Mouse (Mus musculus) CD4-positive, CD25-positive, alpha-beta regulatory T cell, adult 4 months (primary cell): ENCODE measurements around the gene Slc25a20. TPM values are rescaled to one million over a fixed set of nuclear protein-coding genes. Genes with fewer than 3 reads are reported as not detected.

Experiments used
- polyA plus RNA-seq, 2 experiments: library from polyadenylated mRNA; unstranded; fragments of 100-300 nt; shearing (Covaris generic); gene quantifications; one replicate each; pipeline ENCODE4 v1.2.1; 2017

Slc25a20 gene
- polyA plus RNA-seq, 2 experiments from 2014 or later: 40.4 to 61.1 TPM

Other genes starting within 250 kb of the Slc25a20 start
- gene Ccdc36, start 233.6 kb upstream of the Slc25a20 start, polyA plus RNA-seq: under 1 TPM in 1 of 2 experiments, not detected in 1; 0.11 TPM
- not detected for gene BC048562, start 225.6 kb upstream of the Slc25a20 start, polyA plus RNA-seq
- 10 to 100 TPM; 29.9 to 39.2 TPM for gene Ccdc71, start 201.6 kb upstream of the Slc25a20 start, polyA plus RNA-seq
- 1 to 10 TPM; 1.6 to 2.2 TPM for gene Klhdc8b, start 200.5 kb upstream of the Slc25a20 start, polyA plus RNA-seq
- under 1 TPM; 0.10 to 0.13 TPM for gene Lamb2, start 182.4 kb upstream of the Slc25a20 start, polyA plus RNA-seq
- 10 to 100 TPM; 15.1 to 16.6 TPM for gene Usp19, start 171.5 kb upstream of the Slc25a20 start, polyA plus RNA-seq
- gene Qars, start 154.4 kb upstream of the Slc25a20 start, polyA plus RNA-seq: 100 to 1,000 TPM; 132 to 223 TPM
- gene Qrich1, start 145.3 kb upstream of the Slc25a20 start, polyA plus RNA-seq: 10 to 100 TPM; 77.2 to 91.3 TPM
- gene Impdh2, start 101.8 kb upstream of the Slc25a20 start, polyA plus RNA-seq: 100 to 1,000 TPM; 155 to 180 TPM
- 10 to 100 TPM; 48.0 to 61.4 TPM for gene Ndufaf3, start 94.7 kb upstream of the Slc25a20 start, polyA plus RNA-seq
- 10 to 100 TPM; 65.5 to 75.7 TPM for gene Dalrd3, start 92.2 kb upstream of the Slc25a20 start, polyA plus RNA-seq
- 10 to 100 TPM; 29.8 to 56.5 TPM for gene Wdr6, start 83.3 kb upstream of the Slc25a20 start, polyA plus RNA-seq
- gene P4htm, start 64.4 kb upstream of the Slc25a20 start, polyA plus RNA-seq: 10 to 100 TPM in 1 of 2 experiments, 1 to 10 TPM in 1; 7.8 to 15.5 TPM
- gene Arih2, start 12.7 kb upstream of the Slc25a20 start, polyA plus RNA-seq: 10 to 100 TPM; 61.3 to 92.7 TPM
- gene Prkar2a, start 27.2 kb downstream of the Slc25a20 start, polyA plus RNA-seq: 1 to 10 TPM; 3.7 to 6.7 TPM
- gene Ip6k2, start 121.7 kb downstream of the Slc25a20 start, polyA plus RNA-seq: 10 to 100 TPM; 20.1 to 27.6 TPM
- gene Nckipsd, start 146.3 kb downstream of the Slc25a20 start, polyA plus RNA-seq: 1 to 10 TPM; 7.5 to 7.8 TPM
- gene Celsr3, start 164.2 kb downstream of the Slc25a20 start, polyA plus RNA-seq: under 1 TPM in 1 of 2 experiments, not detected in 1; 0.05 TPM
- gene Slc26a6, start 191.2 kb downstream of the Slc25a20 start, polyA plus RNA-seq: 10 to 100 TPM in 1 of 2 experiments, 1 to 10 TPM in 1; 8.2 to 24.2 TPM